Mouse (Mus musculus) small intestine, adult 2 months (tissue): ENCODE data around the gene Ero1lb. TPM values are rescaled to one million over a fixed set of nuclear protein-coding genes. Genes with fewer than 3 reads are reported as not detected.

Experiments used
- H3K27ac ChIP-seq: fragments of 200-500 bp; 2 replicates; pipeline ENCODE4 v1.5.1; 2012; ENCODE audit warnings: low read depth, low read length, control low read depth, inconsistent platforms; ENCODE audit not compliant: insufficient read depth
- H3K27me3 ChIP-seq: fragments of 200-500 bp; 2 replicates; pipeline ENCODE4 v1.6.1; 2012; ENCODE audit warnings: mild to moderate bottlenecking, moderate library complexity, low read length, inconsistent platforms; ENCODE audit not compliant: control insufficient read depth, insufficient read depth
- H3K36me3 ChIP-seq: fragments of 200-500 bp; 2 replicates; pipeline ENCODE4 v1.6.1; 2012; ENCODE audit warnings: mild to moderate bottlenecking, low read length, control low read depth, inconsistent platforms; ENCODE audit not compliant: control insufficient read depth, insufficient read depth
- H3K4me1 ChIP-seq: fragments of 200-500 bp; 2 replicates; pipeline ENCODE4 v1.6.1; 2012; ENCODE audit warnings: low read length, inconsistent platforms, mixed read lengths; ENCODE audit not compliant: control insufficient read depth, insufficient read depth, insufficient read length
- H3K4me3 ChIP-seq: fragments of 200-500 bp; 2 replicates; pipeline ENCODE4 v1.5.1; 2012; ENCODE audit warnings: low read depth, mild to moderate bottlenecking, control low read depth, inconsistent platforms, low read length, moderate library complexity
- CTCF ChIP-seq: fragments of 200-500 bp; IDR thresholded peaks from 2 replicates; pipeline ENCODE4 v1.5.1; 2012; ENCODE audit warnings: low read depth, mild to moderate bottlenecking, control low read depth, inconsistent platforms, low read length, moderate library complexity, mixed read lengths; ENCODE audit not compliant: insufficient replicate concordance, insufficient read length; ENCODE audit errors: extremely low read depth
- POLR2A ChIP-seq: fragments of 200-500 bp; IDR thresholded peaks from 2 replicates; pipeline ENCODE4 v1.6.1; 2012; ENCODE audit warnings: low read depth, mild to moderate bottlenecking, control low read depth, inconsistent platforms, low read length, moderate library complexity
- whole genome bisulfite sequencing: fragments of 180-500 bp; shearing (Covaris S2); methylation state at CpG from one replicate; pipeline ENCODE4 v1.1.7; 2018; 5-methylcytosine and 5-hydroxymethylcytosine counted together
- polyA plus RNA-seq: library from polyadenylated mRNA; depleted of rRNA; stranded (reverse); fragments of >200 nt; gene quantifications from 2 replicates; pipeline ENCODE4 v1.2.3, GENCODE M21; 2012

Ero1lb gene
- polyA plus RNA-seq, 1 experiment, result 5.2 TPM

GRCm38 (mm10) chr13:12559462-12560120 lies 6.1 kb upstream of the Ero1lb start:
- 69% methylated on average over 6 of the region's 6 CpGs for WGBS
- no peak for TF ChIP-seq POLR2A
- TF ChIP-seq CTCF, result no peak
- Histone ChIP-seq H3K27ac (no peak overlapping the region), H3K36me3 (no peaks in the 10 kb centered on the region), H3K4me1 (no peaks in the 10 kb centered on the region), H3K27me3 (no peaks in the 10 kb centered on the region), H3K4me3 (no peak overlapping the region)

GRCm38 (mm10) chr13:12561729-12562128 lies 3.9 kb upstream of the Ero1lb start:
- Histone ChIP-seq H3K27ac (no peak overlapping the region), H3K27me3 (no peaks in the 10 kb centered on the region), H3K36me3 (no peaks in the 10 kb centered on the region), H3K4me3 (no peak overlapping the region), H3K4me1 (no peaks in the 10 kb centered on the region)
- 83% methylated on average over 2 of the region's 2 CpGs for WGBS
- no peak for TF ChIP-seq CTCF
- no peak for TF ChIP-seq POLR2A

DNA sequence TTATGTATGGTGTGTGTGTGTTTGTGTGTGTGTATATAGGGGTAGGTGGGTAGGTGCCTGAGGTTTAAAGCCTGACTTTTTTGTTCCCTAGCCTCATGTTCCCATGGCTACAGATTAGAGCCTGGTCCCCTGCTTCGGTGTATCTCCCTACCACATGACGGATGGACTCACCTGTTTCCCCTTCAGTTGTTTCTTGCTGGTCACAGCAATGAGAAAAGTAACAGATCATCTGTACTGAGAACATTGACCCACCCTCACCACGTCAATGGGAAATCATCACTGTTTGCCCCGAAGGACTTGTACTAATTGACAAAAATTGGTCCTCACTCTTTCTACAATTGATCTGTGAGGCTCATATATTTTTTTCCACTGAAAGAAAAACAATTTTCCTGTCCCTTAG lies 3.4 kb upstream of the Ero1lb start:
- Histone ChIP-seq H3K4me3 (no peak overlapping the region), H3K27ac (no peak overlapping the region), H3K4me1 (no peaks in the 10 kb centered on the region), H3K36me3 (no peaks in the 10 kb centered on the region), H3K27me3 (no peaks in the 10 kb centered on the region)
- TF ChIP-seq POLR2A, result no peak
- no peak for TF ChIP-seq CTCF
- WGBS, result 74% methylated on average over 4 of the region's 4 CpGs

DNA sequence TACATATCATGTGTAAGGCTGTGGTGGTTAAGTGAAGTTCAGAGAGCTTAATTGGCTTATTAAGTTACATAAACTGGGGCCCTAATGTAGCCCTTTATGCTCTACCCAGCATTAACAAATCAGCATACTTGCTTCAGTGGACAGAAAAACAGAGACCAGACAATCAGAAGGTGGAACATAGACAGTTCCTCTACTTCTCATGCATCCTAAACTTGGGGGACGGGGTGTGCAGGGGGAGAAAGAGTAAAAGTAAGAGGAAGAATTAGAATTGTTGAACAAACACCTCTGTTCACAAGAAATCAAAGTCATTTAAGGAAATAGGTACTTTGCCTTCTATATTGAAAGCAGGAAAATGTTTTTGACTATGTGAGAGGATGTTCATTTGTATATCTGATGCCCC lies 2.3 kb downstream of the Ero1lb start:
- no peaks in the 10 kb centered on the region for H3K27me3 ChIP-seq
- no peaks in the 10 kb centered on the region for H3K36me3 ChIP-seq
- no peak overlapping the region for H3K4me3 ChIP-seq
- no peak for TF ChIP-seq CTCF
- no peak for TF ChIP-seq POLR2A
- H3K4me1 ChIP-seq, result no peaks in the 10 kb centered on the region; the same call in 1 of the 2 replicates
- WGBS, result 88% methylated on average over 1 of the region's 1 CpGs
- no peak overlapping the region for H3K27ac ChIP-seq

- Histone ChIP-seq H3K36me3 (no peaks in the 10 kb centered on the region), H3K4me3 (no peak overlapping the region), H3K4me1 (no peaks in the 10 kb centered on the region; the same call in 1 of the 2 replicates), H3K27ac (no peak overlapping the region), H3K27me3 (no peaks in the 10 kb centered on the region)
- WGBS, result 71% methylated on average over 9 of the region's 9 CpGs
- TF ChIP-seq POLR2A, result no peak
- no peak for TF ChIP-seq CTCF
These were observed 3.2 kb downstream of the Ero1lb start for GRCm38 (mm10) chr13:12568597-12569469.

DNA sequence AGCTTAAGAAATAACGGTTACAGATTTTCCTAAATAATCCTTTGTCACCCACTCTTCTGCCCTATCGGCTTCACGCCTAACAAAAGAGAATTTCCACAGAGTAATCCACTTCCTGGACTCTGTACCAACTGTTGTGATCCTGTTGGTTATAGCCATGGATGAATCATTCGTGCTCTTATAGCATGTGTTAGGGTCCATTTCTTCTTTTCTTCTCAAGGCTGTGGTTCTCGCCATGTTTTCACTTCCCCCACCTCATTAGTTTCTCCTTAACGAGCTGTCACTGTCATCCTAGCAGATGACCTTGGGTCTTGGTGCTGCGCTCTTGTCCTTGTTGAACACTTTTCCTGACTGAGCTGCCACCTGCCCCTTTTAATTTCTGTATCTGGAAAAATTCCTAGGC lies 4.1 kb downstream of the Ero1lb start:
- H3K27me3 ChIP-seq, result no peaks in the 10 kb centered on the region
- 71% methylated on average over 7 of the region's 7 CpGs for WGBS
- no peaks in the 10 kb centered on the region for H3K36me3 ChIP-seq
- no peak overlapping the region for H3K27ac ChIP-seq
- TF ChIP-seq CTCF (no peak), POLR2A (no peak)
- peaks cover 1% of the 10 kb centered on the region; the same call in 1 of the 2 replicates for H3K4me1 ChIP-seq
- H3K4me3 ChIP-seq, result no peak overlapping the region

DNA sequence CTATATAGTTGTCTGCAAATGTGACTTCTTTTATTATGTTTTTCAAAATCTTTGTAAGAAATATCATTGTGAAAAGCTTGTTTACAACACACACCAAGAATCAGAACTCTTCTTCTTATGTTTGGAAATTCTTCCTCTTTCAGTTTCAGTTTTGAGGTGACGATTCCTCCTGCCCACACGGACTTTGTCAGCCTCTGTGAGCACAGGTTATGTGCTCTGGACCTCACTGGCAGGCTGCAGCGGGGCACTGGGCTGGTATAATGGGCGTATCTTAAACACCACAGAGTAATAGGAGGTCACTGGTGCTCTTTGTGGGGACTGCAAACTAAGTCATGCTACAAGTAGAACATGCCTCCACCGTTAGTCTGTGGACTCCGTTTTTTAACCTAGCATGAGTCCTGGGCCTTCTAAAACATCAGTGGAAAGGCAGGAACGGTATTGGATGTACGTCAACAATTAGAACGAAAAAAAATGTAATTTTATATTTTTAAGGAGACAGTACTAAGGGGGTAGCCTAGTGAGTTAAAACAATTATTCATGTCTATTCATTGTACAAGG lies 9.4 kb downstream of the Ero1lb start:
- no peak for TF ChIP-seq CTCF
- TF ChIP-seq POLR2A, result no peak
- Histone ChIP-seq H3K27me3 (no peaks in the 10 kb centered on the region), H3K27ac (peak overlapping the region; percentile 44; the same call in 1 of the 2 replicates), H3K4me1 (peaks cover 3% of the 10 kb centered on the region; the same call in 1 of the 2 replicates), H3K36me3 (no peaks in the 10 kb centered on the region), H3K4me3 (peak overlapping the region; percentile 32)
- WGBS, result 37% methylated on average over 9 of the region's 9 CpGs
